Mouse (Mus musculus): Measurements from ENCODE around the gene Cox8b.

Cox8b gene

DNA sequence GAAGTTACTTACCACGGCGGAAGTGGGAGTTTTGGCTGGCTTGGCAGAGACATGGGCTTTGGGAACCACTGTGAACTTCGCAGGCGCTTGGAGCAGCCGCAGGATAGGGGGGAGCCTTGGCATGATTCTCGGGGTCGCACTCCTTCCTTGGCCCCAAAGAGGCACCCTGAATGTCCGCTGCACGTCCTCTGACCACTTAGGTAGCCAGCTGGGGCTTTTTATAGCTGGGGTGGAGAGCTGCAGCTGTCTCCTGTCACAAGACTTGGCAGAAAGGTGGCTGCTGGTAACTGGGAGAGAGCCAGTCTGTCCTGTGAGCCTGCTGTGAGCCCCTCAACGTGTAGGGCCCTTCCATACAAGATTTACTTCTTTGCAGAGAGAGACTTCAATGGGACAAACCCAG is at the start of gene Cox8b:
Gene Cox8b, minus strand, starts transcription at position 227 of the 400 bp plus-strand sequence.
- no peak for DNase-seq (ENCODE audit: low spot score)

DNA sequence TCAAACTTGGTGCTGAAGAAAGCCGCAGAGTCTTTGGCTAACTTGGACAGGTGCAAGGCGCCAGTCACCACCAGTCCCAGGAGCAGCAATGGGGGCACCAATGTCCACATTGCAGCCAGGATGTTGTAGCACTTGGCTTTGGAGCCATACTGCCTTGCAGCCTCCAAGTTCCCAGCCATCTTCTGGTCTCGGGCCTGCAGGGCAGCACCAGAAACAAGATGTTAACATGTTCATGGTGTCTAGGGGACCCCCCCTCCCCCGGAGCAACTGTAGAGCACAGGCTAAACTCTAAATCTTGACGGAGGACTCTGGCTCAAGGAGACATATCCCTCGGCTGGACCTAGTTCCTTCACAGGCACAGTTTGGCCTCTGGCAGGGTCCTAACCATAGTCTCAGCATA is 49.0 kb upstream of the Cox8b start:
- DNase-seq (ENCODE audit: low spot score): no peak

DNA sequence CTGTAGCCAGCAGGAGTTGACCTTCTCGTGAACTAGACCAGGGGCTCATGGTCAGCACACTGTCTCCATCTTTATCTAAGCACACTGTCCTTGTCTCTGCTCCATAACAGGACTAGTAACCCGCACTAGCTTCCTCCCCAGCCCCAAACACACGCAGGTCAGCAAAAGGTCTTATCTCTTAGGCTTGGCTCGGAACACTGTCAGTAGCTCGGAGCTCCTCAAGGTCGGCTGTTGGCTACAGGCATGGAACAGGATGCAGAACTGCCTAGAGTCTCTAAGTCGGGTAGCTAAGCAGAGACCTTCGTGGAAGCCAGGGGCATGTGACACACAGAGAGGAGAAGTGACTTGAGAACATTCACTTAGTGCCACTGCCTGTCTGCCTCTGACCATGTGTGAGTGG is 47.9 kb upstream of the Cox8b start:
- no peak for DNase-seq (ENCODE audit: low spot score)

DNA sequence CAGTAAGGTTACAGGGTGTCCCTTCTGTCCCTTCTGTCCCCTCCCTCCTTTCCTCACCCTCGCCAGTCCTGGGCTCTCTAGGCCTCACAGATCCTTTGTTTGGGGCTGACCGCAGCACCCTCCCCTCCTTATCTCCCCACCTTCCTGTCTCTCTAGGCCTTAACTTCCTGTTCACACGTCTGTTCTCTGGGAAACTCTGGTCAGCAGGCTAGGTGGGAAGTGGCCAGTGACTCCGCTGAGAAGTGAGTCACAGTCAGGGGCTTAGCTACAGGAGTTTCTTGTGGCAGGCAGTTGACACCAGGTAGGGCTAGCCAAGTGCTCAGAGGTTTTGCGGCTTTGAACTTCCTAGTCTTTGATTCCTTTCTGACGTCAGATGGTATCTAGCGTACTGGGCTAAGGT is 46.7 kb upstream of the Cox8b start:
- no peak for DNase-seq (ENCODE audit: low spot score)

DNA sequence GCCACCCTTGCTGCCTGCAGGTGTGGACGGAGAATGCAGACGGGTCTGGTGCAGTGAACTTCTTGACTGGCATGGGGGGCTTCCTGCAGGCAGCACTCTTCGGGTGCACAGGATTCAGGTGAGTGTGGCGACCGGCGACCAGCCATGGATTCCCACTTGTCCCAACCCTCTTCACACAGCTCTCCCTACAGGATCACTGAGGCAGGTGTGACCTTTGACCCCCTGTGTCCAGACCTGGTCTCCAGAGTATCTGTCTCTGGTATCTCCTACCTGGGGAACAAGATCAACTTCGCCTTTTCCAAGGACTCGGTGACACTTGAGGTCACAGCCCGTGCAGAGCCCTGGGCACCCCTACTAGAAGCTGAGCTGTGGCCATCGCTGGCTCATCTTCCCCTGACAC is 46.1 kb upstream of the Cox8b start:
- no peak for DNase-seq (ENCODE audit: low spot score)

DNA sequence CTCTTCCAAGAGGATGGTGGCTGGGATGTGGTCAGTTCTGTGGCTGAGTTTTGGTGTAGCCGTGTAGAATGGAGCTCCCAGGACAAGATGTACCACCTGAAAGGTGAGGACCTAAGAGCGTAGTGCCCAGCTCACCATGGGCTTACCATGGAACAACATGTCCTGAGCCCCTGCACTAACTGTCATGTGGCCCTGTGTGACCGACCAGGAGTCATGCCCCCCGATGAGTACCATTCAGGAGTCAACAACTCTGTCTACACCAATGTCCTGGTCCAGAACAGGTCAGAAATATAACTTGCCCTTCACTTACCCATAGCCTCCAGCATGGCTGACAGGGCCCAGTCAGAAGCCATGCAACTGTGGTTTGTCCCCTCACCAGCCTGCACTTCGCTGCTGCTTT is 45.0 kb upstream of the Cox8b start:
- DNase-seq (ENCODE audit: low spot score): no peak

DNA sequence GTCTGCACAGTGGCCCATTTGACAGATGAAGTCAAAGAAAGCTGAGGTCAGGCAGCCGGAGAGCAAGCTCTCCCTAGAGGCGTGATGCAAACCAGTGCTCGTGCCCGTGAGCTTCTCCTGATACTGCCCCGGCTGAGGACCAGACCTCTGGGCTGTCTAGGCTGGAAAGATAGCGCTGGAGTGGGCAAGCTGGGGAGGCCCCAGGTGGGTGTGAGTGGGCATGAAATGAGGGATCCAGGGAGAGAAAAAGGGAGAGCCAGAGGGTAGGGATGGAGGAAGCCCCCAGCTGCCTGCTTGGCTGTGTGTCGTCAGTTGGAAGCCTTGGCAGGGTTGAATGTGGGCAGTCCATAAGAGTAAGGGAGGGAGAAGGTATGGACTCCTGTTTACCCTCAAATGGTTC is 44.0 kb upstream of the Cox8b start:
- no peak for DNase-seq (ENCODE audit: low spot score)

DNA sequence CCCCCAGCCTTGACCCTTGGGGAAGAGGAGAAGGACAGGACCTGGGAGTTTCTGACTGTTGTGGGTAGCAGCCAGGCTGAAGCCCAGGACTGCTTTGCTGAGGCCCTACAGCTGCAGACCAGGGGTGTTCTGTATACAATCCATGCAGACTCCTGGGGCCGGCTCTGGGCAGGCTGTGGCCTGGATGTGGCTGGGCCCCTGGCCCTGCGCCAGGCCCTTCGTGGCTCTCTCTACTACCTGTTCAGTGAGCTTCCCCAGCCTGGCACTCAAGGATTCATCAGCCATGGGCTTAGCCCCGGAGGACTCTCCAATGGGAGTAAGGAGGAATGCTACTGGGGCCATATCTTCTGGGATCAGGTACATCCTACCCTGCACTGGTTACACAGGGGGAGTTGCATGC is 43.1 kb upstream of the Cox8b start:
- DNase-seq (ENCODE audit: low spot score): no peak

DNA sequence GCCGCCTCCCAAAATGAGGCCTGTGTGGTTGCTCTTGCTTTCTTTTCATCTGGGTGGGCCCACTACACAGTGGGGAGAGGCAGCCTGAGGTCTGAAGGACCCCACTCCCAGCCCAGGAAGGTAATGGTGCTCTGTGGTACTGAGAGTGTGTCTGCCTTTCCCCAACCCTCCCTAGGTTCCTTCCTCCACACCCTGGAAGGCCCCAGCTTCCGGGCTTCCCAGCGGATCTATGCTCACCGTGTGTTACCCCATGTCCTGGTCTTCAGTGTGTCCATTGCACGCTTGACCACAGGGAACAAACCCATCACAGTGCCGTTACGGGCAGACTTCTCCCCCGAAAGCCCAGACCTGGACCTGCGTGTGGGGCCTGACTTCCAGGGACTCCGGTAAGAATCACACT is 42.6 kb upstream of the Cox8b start:
- DNase-seq (ENCODE audit: low spot score): no peak

DNA sequence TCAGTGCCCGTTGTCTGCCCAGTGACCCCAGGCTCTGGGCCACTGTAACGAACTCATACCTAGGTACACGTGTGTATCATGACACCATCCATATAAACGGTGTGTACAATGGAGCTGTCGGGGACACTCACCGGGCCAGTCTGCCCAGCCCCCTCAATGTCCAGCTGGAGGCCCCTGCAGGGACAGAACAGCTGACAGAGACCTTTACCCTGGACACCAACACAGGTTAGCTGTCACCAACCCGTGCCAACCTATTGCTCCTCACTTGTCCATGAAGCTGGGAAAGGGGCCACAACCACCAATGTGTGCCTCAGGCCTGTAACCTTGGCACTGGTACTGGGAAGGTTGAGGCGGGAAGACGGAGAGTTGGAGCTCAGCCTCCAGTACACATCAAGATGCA is 42.1 kb upstream of the Cox8b start:
- no peak for DNase-seq (ENCODE audit: low spot score)

DNA sequence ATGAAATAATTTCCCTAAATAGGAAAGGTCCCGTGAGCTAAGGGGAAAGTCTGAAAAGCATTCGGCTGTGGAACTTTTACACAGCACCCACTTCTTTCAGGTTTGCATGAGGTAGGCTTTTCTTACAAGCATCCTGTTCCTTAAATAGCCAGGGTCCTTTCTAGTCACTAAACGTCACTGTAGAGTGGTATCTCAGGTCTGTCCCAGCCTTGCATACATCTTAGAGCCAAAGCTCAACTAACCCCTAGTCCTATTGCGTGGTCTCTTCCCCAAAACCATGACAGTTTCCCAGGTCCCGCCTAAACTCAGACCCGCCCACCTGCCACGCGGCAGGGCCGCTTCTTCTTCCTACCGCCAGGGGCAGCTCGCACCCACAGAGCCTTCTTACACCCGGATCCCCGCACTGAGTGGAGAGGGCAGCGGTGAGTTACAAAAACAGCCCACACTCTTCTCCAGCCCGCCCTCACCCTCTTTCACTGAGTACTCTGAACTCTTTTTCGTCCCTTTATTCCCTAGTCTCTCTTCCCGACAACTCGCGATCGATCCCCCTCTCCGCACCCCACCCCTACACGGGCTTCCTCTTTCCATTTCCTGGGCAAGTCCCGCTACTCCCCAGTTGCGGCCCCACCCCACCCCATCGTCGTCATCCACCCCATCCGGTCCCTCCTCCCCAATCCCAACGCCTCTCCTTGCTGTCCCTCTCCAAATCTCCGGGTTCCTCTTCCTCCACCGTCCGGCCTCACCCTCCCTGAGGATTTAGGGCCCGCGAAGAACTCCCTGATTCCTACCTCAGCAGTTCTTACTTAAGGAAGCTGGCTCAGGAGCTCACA is 41.2 kb upstream of the Cox8b start, which contains the start of gene Pgghg:
Gene Pgghg, plus strand, starts transcription at position 170 of the 830 bp plus-strand sequence.
- peak; percentile 67 for DNase-seq (ENCODE audit: low spot score)

DNA sequence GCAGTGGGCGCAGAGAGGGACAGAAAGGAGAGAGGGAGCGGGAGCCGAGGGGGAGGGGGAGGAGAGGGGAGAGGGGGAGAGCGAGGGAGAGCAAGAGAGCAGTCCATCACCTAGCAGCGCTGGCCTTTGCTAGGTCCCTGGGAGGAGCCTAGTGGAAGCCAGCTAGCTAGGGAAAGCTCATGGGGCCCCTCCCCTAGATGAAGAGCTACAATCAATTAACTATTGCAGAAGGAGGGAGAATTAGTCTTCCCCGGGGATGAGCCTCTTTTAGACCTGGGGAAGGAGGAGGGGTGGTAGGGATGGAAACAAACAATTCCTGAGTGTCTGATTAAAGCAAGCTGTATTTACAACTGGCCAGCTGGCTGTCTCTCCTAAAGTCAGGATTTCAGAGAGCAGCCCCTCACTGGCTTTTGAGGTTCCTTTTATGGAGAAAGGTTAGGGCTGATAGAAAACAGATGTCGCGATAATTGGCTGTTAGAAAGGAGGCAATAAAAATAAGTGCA is 39.5 kb upstream of the Cox8b start:
- DNase-seq (ENCODE audit: low spot score): no peak

DNA sequence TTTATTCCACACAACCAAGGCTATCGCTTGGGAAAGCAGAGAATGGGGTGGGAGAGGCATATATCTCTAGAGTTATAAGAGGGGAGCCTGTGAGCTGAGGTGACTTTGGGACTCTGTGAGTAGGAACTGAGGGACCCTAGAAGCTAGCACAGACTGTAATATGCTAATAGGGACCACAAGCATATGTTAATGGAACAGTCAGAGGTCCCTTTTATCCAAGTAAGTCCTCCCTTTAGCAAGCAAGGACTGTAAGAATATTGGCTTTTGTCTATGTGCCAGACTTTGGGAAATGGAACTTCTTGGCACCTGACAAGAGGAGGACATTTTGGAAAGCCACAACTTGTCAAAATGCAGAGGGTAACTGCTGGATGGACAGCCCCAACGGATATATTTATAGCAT is 38.6 kb upstream of the Cox8b start:
- no peak for DNase-seq (ENCODE audit: low spot score)

DNA sequence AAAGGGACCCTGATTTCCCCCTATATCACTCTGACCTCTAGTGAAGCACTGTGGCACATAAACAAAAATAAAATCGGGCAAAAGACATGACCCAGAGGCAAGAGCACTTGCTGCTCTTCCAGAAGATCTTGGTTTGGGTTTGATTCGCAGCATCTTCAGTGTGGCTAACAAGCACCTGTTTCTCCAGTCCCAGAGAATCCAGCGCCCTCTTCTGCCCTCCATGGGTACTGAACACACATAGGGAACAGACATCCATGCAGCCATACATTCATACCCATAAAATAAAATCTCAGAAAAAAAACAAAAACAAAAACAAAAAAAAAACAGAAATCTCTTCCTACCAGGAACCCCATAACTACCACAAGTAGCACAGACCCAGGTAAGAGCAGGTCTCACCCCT is 38.2 kb upstream of the Cox8b start:
- no peak for DNase-seq (ENCODE audit: low spot score)

DNA sequence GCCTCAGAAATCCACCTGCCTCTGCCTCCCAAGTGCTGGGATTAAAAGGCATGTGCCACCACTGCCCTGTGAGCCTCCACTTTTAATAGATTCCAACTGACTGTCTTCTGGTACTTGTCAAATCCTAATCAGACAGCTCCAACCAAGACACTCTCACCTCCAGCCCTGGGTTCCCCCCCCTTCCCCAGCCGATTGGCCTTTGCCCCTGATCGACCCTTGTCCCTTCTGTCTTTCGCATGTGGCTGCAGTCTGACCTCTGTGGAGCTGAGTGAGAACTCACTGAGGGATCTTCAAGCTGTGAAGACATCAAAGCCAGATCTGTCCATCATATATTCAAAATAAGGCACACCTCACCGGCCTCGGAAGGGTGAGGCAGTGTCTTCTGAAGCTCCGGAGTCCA is 26.9 kb upstream of the Cox8b start:
- DNase-seq (ENCODE audit: low spot score): no peak

DNA sequence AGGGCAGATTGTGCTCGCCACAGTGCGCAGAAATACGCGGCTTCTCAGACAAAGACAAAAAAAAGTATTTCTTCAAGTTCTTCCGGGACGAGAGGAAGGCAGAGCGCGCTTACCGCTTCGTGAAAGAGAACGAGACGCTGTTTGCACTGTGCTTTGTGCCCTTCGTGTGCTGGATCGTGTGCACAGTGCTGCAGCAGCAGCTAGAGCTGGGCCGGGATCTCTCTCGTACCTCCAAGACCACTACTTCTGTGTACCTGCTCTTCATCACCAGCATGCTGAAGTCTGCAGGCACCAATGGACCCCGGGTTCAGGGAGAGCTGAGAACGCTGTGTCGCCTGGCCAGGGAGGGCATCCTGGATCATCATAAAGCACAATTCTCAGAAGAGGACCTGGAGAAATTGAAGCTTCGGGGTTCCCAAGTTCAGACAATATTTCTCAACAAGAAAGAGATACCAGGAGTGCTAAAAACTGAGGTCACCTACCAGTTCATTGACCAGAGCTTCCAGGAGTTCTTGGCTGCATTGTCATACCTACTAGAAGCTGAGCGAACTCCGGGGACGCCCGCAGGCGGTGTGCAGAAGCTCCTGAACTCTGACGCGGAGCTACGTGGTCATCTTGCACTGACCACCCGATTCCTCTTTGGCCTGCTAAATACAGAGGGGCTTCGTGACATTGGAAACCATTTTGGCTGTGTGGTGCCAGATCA is 23.0 kb upstream of the Cox8b start:
- no peak for DNase-seq (ENCODE audit: low spot score)

DNA sequence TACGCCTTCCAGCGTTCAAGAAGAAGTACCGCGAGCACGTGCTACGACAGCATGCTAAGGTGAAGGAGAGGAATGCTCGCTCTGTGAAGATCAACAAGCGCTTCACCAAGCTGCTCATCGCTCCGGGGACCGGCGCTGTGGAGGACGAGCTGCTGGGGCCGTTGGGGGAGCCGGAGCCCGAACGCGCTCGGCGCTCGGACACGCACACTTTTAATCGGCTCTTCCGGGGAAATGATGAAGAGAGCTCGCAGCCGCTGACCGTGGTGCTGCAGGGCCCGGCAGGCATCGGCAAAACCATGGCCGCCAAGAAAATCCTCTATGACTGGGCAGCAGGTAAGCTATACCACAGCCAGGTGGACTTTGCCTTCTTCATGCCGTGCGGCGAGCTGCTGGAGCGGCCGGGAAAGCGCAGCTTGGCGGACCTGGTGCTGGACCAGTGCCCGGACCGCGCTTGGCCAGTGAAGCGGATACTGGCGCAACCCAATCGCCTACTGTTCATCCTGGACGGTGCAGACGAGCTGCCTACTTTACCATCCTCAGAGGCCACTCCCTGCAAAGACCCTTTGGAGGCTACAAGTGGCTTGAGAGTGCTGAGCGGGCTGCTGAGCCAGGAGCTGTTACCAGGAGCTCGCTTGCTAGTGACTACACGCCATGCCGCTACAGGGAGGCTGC is 22.3 kb upstream of the Cox8b start:
- no peak for DNase-seq (ENCODE audit: low spot score)

DNA sequence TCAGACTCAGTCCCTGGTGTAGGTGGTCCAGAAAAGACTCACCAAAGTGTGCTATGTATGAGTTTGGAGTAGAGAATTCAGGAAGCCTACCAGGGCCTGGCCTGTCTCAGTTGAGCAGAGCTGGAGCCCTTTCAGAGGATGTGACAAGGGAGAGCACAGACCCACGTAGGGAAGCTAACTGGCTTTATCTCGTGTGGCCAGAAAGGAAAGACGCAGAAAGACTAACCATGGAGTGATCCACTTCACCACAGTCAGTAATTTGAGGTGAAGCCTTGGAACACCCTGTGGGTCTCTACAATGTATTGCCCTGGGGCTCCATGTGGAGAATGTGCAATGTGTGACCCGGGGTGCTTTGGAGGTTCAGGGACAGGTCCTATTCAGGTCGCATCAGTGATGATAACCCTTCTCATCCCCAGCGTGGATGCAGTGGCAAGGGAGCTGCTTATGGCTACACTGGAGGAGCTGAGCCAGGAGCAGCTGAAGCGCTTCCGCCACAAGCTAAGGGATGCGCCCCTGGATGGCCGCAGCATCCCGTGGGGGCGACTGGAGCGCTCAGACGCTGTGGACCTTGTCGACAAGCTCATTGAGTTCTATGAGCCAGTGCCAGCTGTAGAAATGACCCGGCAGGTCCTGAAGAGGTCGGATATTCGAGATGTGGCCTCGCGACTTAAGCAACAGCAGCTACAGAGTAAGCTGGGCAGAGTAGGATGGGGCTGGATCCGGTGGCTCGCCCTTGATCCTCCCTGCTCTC is 21.2 kb upstream of the Cox8b start:
- no peak for DNase-seq (ENCODE audit: low spot score)

DNA sequence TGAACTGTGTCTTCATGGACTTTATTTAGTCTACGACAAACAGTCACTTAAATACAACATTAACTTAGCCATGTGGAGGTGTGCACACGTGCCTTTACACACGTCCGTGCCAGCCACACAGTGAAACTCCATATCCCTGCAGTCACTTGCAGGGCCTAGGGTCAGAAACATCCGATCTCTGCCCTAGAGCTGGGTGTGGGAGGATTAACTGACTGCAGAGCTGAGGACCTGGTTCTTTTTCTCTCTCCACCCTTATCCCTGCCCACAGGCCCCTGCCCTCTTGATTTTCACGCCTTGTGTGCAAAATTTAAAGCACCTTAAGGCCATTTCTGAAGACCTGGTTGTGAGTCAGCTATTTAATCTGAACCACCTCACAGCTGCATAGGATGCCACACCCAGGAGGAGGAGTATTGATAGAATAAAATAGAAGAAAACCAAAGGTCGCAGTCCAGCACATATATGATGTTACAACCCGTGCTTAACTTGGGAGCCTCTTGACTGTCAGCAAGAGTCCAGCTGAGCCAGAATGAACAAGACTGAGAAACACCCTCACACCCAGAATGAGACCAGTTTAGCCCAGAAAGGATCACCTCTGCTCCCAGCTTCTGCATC is 20.3 kb upstream of the Cox8b start, which contains the start of gene Nlrp6:
Gene Nlrp6, plus strand, starts transcription at position 485 of the 612 bp plus-strand sequence.
- DNase-seq (ENCODE audit: low spot score): no peak

DNA sequence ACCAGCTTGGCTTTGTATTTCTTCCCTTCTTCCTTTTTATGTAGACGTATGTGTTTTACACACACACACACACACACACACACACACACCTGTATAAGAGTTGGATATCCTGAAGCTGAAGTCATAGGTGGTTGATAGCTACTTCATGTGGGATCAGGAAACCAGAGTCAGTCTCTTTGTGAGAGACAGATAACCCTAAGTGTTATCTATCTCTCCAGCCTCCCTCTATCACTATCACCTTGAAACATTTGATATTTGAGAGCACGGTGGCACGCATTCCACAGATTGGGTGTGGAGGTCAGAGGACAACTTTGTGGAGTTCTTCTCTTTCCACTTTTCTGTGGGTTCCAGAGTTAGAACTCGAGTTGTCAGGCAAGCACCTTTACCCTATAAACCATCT is 19.7 kb upstream of the Cox8b start:
- no peak for DNase-seq (ENCODE audit: low spot score)

DNA sequence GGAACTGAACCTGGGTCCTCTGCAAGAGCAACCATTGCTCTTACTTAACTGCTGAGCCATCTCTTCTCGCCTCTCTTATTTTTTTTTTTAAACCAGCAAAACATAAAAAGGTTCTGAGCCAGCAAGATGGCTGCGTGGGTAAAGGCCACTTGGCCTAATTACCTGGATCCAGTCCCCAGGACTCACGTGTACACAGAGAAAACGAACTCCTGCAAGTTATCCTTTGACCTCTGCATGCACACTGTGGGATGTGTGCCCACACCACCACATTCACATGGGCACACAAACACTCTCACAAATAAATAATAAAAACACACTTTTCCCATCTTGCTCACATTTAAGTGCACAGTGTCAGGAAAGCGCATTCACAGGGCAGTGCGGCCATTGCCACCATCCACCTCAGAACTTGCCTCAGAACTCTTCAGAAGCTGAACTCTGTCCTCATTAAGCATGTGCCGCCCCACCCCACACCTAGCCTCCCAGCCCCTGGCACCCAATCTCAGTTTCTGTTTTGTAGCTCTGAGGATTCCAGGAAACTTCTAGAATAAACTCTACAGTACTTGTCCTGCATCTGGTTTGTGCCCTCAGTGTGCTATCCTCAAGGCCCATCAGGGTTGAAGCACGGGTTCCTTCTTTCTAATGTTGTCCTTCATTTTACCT is 13.9 kb upstream of the Cox8b start:
- no peak for DNase-seq (ENCODE audit: low spot score)

All from ovary, postnatal 10 days (tissue).